Mouse (Mus musculus): ENCODE measurements around the gene Cntnap5c. TPM values are rescaled to one million over a fixed set of nuclear protein-coding genes. Genes with fewer than 3 reads are reported as not detected.

Gene Cntnap5c
- total RNA-seq, 2 experiments from 2014 or later, result not detected

Other genes with a start within 250 kb of the Cntnap5c start
- gene Vmn2r120, start 224.1 kb upstream of the Cntnap5c start, total RNA-seq (2021), result under 1 TPM in 1 of 2 experiments, not detected in 1; 0.02 TPM
- not detected for gene Gm21834, start 27.4 kb upstream of the Cntnap5c start, total RNA-seq (2021)

All from heart, postnatal 10 days (tissue).